Comparison of ENCODE assay signal across 10 mouse cellular contexts in genomic region chr5:24078420-24079179, GRCm38 (mm10). TPM values are rescaled to one million over a fixed set of nuclear protein-coding genes. Genes with fewer than 3 reads are reported as not detected.
DNase-seq lines count a peak whose midpoint lies in the region; ATAC-seq and TF ChIP-seq lines count a peak whose summit lies in the region.
"Had no signal": no experiment of that assay in that cellular context is flagged by ENCODE, and none has a peak within 500 bp of the region (broad histone marks: within the 10 kb centered on the region; RNA-seq: fewer than 3 reads in every experiment).

No protein-coding gene starts in this region.

- H3K27ac ChIP-seq in forebrain, embryonic 16.5 days (ENCODE audit: low read length): no peak overlapping the region
- no peak overlapping the region for H3K27ac ChIP-seq in forebrain, embryonic 10.5 days
- no peak overlapping the region for H3K27ac ChIP-seq in liver, embryonic 14.5 days
- no peak overlapping the region for H3K27ac ChIP-seq in liver, embryonic 12.5 days
- no peak overlapping the region for H3K27ac ChIP-seq in CH12.LX (ENCODE audit: insufficient read depth, low read depth)
- no peak overlapping the region for H3K27ac ChIP-seq in embryonic facial prominence, embryonic 14.5 days (replicated peaks; ENCODE audit: low read depth, low read length)

- in situ Hi-C loops in CH12.LX (cut with MboI; ENCODE audit: low pct_ligation_motif_present, low pct_unique_long_range_greater_than_20kb, low sequenced_read_pairs): no loop called here

- no peak for TF ChIP-seq EP300 in liver, embryonic 14.5 days (IDR thresholded peaks at IDR 0.05; ENCODE audit: low read depth)
- no peak for TF ChIP-seq EP300 in CH12.LX (IDR thresholded peaks at IDR 0.05; ENCODE audit: low read length)

- H3K4me2 ChIP-seq in forebrain, embryonic 16.5 days (ENCODE audit: low read length): no peak overlapping the region
- no peak overlapping the region for H3K4me2 ChIP-seq in liver, embryonic 14.5 days (ENCODE audit: low read depth)
- H3K4me2 ChIP-seq in liver, embryonic 12.5 days: no peak overlapping the region
- no peak overlapping the region for H3K4me2 ChIP-seq in CH12.LX (ENCODE audit: insufficient read depth, low read depth, poor library complexity, severe bottlenecking)
- no peak overlapping the region for H3K4me2 ChIP-seq in embryonic facial prominence, embryonic 14.5 days (ENCODE audit: low read depth, low read length)

- TF ChIP-seq POLR2A in CH12.LX (IDR thresholded peaks at IDR 0.05; ENCODE audit: low read depth, low read length): no peak

- peak; percentile 16; the same call in 1 of the 2 replicates for ATAC-seq in forebrain, embryonic 16.5 days
- no peak for ATAC-seq in liver, embryonic 14.5 days (ENCODE audit: insufficient read depth)
- ATAC-seq in liver, embryonic 12.5 days: no peak
- no peak for ATAC-seq in embryonic facial prominence, embryonic 14.5 days (ENCODE audit: low read depth)

- no peaks in the 10 kb centered on the region for H3K79me2 ChIP-seq in CH12.LX (replicated peaks; ENCODE audit: control insufficient read depth, extremely low read depth, insufficient read depth, poor library complexity, severe bottlenecking)

- WGBS in forebrain, embryonic 16.5 days: 80% methylated on average over 7 of the region's 7 CpGs
- WGBS in forebrain, embryonic 10.5 days: 85% methylated on average over 7 of the region's 7 CpGs
- 69% methylated on average over 7 of the region's 7 CpGs for WGBS in liver, embryonic 14.5 days (ENCODE audit: insufficient replicate concordance)
- WGBS in liver, embryonic 12.5 days (ENCODE audit: insufficient replicate concordance): 74% methylated on average over 7 of the region's 7 CpGs
- 80% methylated on average over 7 of the region's 7 CpGs for WGBS in embryonic facial prominence, embryonic 14.5 days

- no peaks in the 10 kb centered on the region for H3K27me3 ChIP-seq in forebrain, embryonic 16.5 days (replicated peaks; ENCODE audit: control insufficient read depth, insufficient read depth, low read length)
- H3K27me3 ChIP-seq in forebrain, embryonic 10.5 days (ENCODE audit: poor library complexity, severe bottlenecking): no peaks in the 10 kb centered on the region
- no peaks in the 10 kb centered on the region for H3K27me3 ChIP-seq in liver, embryonic 14.5 days (ENCODE audit: control insufficient read depth, insufficient read depth, low read length)
- peaks cover 26% of the 10 kb centered on the region for H3K27me3 ChIP-seq in liver, embryonic 12.5 days (replicated peaks)
- no peaks in the 10 kb centered on the region for H3K27me3 ChIP-seq in CH12.LX (replicated peaks)
- no peaks in the 10 kb centered on the region for H3K27me3 ChIP-seq in embryonic facial prominence, embryonic 14.5 days (replicated peaks; ENCODE audit: control insufficient read depth, insufficient read depth, low read length)

- DNase-seq in forebrain, embryonic 10.5 days (ENCODE audit: extremely low spot score, low spot score): no peak
- no peak for DNase-seq in liver, embryonic 14.5 days (ENCODE audit: low read depth in 3 of 3, low spot score in 3 of 3)
- DNase-seq in CH12.LX (ENCODE audit: extremely low read depth): no peak
- DNase-seq in embryonic facial prominence, embryonic 14.5 days (ENCODE audit: low spot score): peak; percentile 10
- no peak for DNase-seq in testis, postnatal 14 days (ENCODE audit: low spot score)
- no peak for DNase-seq in cerebellum, adult 8-10 months
- DNase-seq: kidney, adult 8-10 months; thymus, postnatal 36 days had no signal

- H3K9me3 ChIP-seq in forebrain, embryonic 16.5 days (ENCODE audit: control insufficient read depth, low read length): no peaks in the 10 kb centered on the region
- no peaks in the 10 kb centered on the region for H3K9me3 ChIP-seq in forebrain, embryonic 10.5 days
- H3K9me3 ChIP-seq in liver, embryonic 14.5 days (ENCODE audit: control insufficient read depth, low read length): no peaks in the 10 kb centered on the region
- no peaks in the 10 kb centered on the region for H3K9me3 ChIP-seq in liver, embryonic 12.5 days (replicated peaks)
- H3K9me3 ChIP-seq in CH12.LX (replicated peaks; ENCODE audit: low read length): no peaks in the 10 kb centered on the region
- H3K9me3 ChIP-seq in embryonic facial prominence, embryonic 14.5 days (ENCODE audit: control insufficient read depth, low read length): no peaks in the 10 kb centered on the region

- TF ChIP-seq RAD21 in CH12.LX (IDR thresholded peaks at IDR 0.05; ENCODE audit: low read depth, low read length): peak; percentile 26

- H3K4me3 ChIP-seq in forebrain, embryonic 16.5 days (replicated peaks; ENCODE audit: low read length): no peak overlapping the region
- H3K4me3 ChIP-seq in forebrain, embryonic 10.5 days: no peak overlapping the region
- no peak overlapping the region for H3K4me3 ChIP-seq in liver, embryonic 14.5 days (ENCODE audit: insufficient read depth in 1 of 2, low read depth in 2 of 2, low read length in 2 of 2)
- H3K4me3 ChIP-seq in liver, embryonic 12.5 days: no peak overlapping the region
- H3K4me3 ChIP-seq in CH12.LX (replicated peaks in 1 of 3; ENCODE audit: low read depth in 2 of 3, low read length in 2 of 3, poor library complexity in 1 of 3): no peak overlapping the region
- H3K4me3 ChIP-seq in embryonic facial prominence, embryonic 14.5 days (ENCODE audit: low read depth, low read length): no peak overlapping the region

- H3K36me3 ChIP-seq in forebrain, embryonic 16.5 days (ENCODE audit: control insufficient read depth, insufficient read depth): no peaks in the 10 kb centered on the region
- no peaks in the 10 kb centered on the region for H3K36me3 ChIP-seq in forebrain, embryonic 10.5 days (replicated peaks)
- no peaks in the 10 kb centered on the region for H3K36me3 ChIP-seq in liver, embryonic 14.5 days (replicated peaks; ENCODE audit: control insufficient read depth, insufficient read depth, low read depth)
- H3K36me3 ChIP-seq in liver, embryonic 12.5 days: no peaks in the 10 kb centered on the region
- H3K36me3 ChIP-seq in CH12.LX (replicated peaks in 1 of 2; ENCODE audit: control insufficient read depth in 1 of 2, insufficient read depth in 1 of 2, low read length in 1 of 2): no peaks in the 10 kb centered on the region
- H3K36me3 ChIP-seq in embryonic facial prominence, embryonic 14.5 days (ENCODE audit: control insufficient read depth, insufficient read depth, low read length): no peaks in the 10 kb centered on the region

- dilution Hi-C loops in CH12.LX (cut with MboI; ENCODE audit: extremely low pct_ligation_motif_present, extremely low pct_unique_long_range_greater_than_20kb, low sequenced_read_pairs): no loop called here

- no peak overlapping the region for H3K9ac ChIP-seq in forebrain, embryonic 16.5 days (replicated peaks; ENCODE audit: low read depth, low read length)
- no peak overlapping the region for H3K9ac ChIP-seq in liver, embryonic 14.5 days (replicated peaks)
- H3K9ac ChIP-seq in liver, embryonic 12.5 days: no peak overlapping the region
- H3K9ac ChIP-seq in CH12.LX (ENCODE audit: insufficient read depth, low read depth): no peak overlapping the region; the same call in 1 of the 2 replicates
- no peak overlapping the region for H3K9ac ChIP-seq in embryonic facial prominence, embryonic 14.5 days (ENCODE audit: low read depth, low read length)

- H3K4me1 ChIP-seq in forebrain, embryonic 16.5 days (replicated peaks; ENCODE audit: control insufficient read depth, insufficient read depth, low read length): peaks cover 16% of the 10 kb centered on the region
- H3K4me1 ChIP-seq in forebrain, embryonic 10.5 days: peaks cover 28% of the 10 kb centered on the region
- no peaks in the 10 kb centered on the region; a peak in 1 of 4 replicates for H3K4me1 ChIP-seq in liver, embryonic 14.5 days (replicated peaks; ENCODE audit: control insufficient read depth in 2 of 2, insufficient read depth in 2 of 2, low read length in 1 of 2)
- peaks cover 9% of the 10 kb centered on the region; the same call in 1 of the 2 replicates for H3K4me1 ChIP-seq in liver, embryonic 12.5 days
- peaks cover 12 to 19% of the 10 kb centered on the region in 2 experiments for H3K4me1 ChIP-seq in CH12.LX (ENCODE audit: control insufficient read depth in 1 of 2, insufficient read depth in 2 of 2)
- H3K4me1 ChIP-seq in embryonic facial prominence, embryonic 14.5 days (ENCODE audit: control insufficient read depth, insufficient read depth, low read length): 0 out of 2 replicates have a peak, but pooled peaks cover 3% of the 10 kb centered on the region

- TF ChIP-seq CTCF in liver, embryonic 14.5 days (IDR thresholded peaks at IDR 0.05; ENCODE audit: low read depth): 0 out of 2 replicates have a peak, but pooled peaks have one; percentile 16
- TF ChIP-seq CTCF in CH12.LX (conservative IDR thresholded peaks at IDR 0.05 in 1 of 2, IDR thresholded peaks at IDR 0.05 in 1 of 2; ENCODE audit: low read depth in 2 of 2, low read length in 2 of 2): peak in 1 of 2 experiments; percentile 53; a peak in 2 of 4 replicates

TF ChIP-seq in CH12.LX, 34 proteins besides CTCF, POLR2A, EP300 and RAD21 (continues in another document):
- no peak for TF ChIP-seq RCOR1 (conservative IDR thresholded peaks at IDR 0.05; ENCODE audit: low read depth, low read length)
- TF ChIP-seq SMC3 (IDR thresholded peaks at IDR 0.05; ENCODE audit: low read depth, low read length): peak; percentile 41

RNA-seq across cellular contexts. Expression of gene Klhl7, which starts 21.8 kb away (rescaled TPM):
- polyA plus RNA-seq in forebrain, embryonic 16.5 days (2015; fragmentation: Nextera tagmentation; extraction: Ambion mirVana): 205 and 238 TPM in 2 replicates
- polyA plus RNA-seq in forebrain, embryonic 10.5 days (2016; fragmentation: Nextera tagmentation; extraction: Ambion mirVana): 87.1 and 88.5 TPM in 2 replicates
- 6.0 and 9.8 TPM in 2 replicates for polyA plus RNA-seq in liver, embryonic 14.5 days (2012; rRNA removed)
- polyA plus RNA-seq in liver, embryonic 14.5 days (2014; fragmentation: Nextera tagmentation; extraction: Ambion mirVana): 18.1 and 19.6 TPM in 2 replicates
- polyA plus RNA-seq in liver, embryonic 12.5 days (2016; fragmentation: Nextera tagmentation; extraction: Ambion mirVana): 25.7 and 27.9 TPM in 2 replicates
- total RNA-seq in CH12.LX (2012; rRNA removed) (20.0 and 20.4 TPM in 2 replicates), CH12.LX (2014; rRNA removed) (71.4 and 72.1 TPM in 2 replicates)
- polyA plus RNA-seq in CH12.LX (2012; ENCODE audit: insufficient read length, low read depth): 23.2 and 26.5 TPM in 2 replicates
- polyA plus RNA-seq in embryonic facial prominence, embryonic 14.5 days (2014; fragmentation: Nextera tagmentation; extraction: Ambion mirVana): 53.2 and 60.6 TPM in 2 replicates

RNA-seq across cellular contexts. Expression of gene Fam126a, which starts 48.1 kb away (rescaled TPM):
- 49.9 and 60.2 TPM in 2 replicates for polyA plus RNA-seq in forebrain, embryonic 16.5 days (2015; fragmentation: Nextera tagmentation; extraction: Ambion mirVana)
- 28.1 and 29.0 TPM in 2 replicates for polyA plus RNA-seq in forebrain, embryonic 10.5 days (2016; fragmentation: Nextera tagmentation; extraction: Ambion mirVana)
- polyA plus RNA-seq in liver, embryonic 14.5 days (2012; rRNA removed): 10.9 and 15.4 TPM in 2 replicates
- 64.8 and 65.3 TPM in 2 replicates for polyA plus RNA-seq in liver, embryonic 14.5 days (2014; fragmentation: Nextera tagmentation; extraction: Ambion mirVana)
- polyA plus RNA-seq in liver, embryonic 12.5 days (2016; fragmentation: Nextera tagmentation; extraction: Ambion mirVana): 60.1 and 66.5 TPM in 2 replicates
- 18.2 and 22.6 TPM in 2 replicates for total RNA-seq in CH12.LX (2012; rRNA removed)
- 16.5 and 19.6 TPM in 2 replicates for total RNA-seq in CH12.LX (2014; rRNA removed)
- polyA plus RNA-seq in CH12.LX (2012; ENCODE audit: insufficient read length, low read depth): 31.6 and 32.6 TPM in 2 replicates
- polyA plus RNA-seq in embryonic facial prominence, embryonic 14.5 days (2014; fragmentation: Nextera tagmentation; extraction: Ambion mirVana): 38.4 and 40.2 TPM in 2 replicates
